Mouse (Mus musculus): ENCODE data around the gene Stim1. TPM values are rescaled to one million over a fixed set of nuclear protein-coding genes. Genes with fewer than 3 reads are reported as not detected.

Gene Stim1
- total and polyA plus RNA-seq, 3 experiments = 10.2 to 26.6 (median 23.9) TPM

GRCm38 (mm10) chr7:102266401-102267042 is 1.1 kb upstream of the Stim1 start:
- peaks cover 0 to 20% of the 10 kb centered on the region in 2 experiments; a peak in 2 of 4 replicates for H3K4me1 ChIP-seq (ENCODE audit: control insufficient read depth in 1 of 2, insufficient read depth in 2 of 2)
- H3K4me3 ChIP-seq (replicated peaks in 1 of 3; ENCODE audit: low read depth in 2 of 3, low read length in 2 of 3, poor library complexity in 1 of 3) = peak overlapping the region; percentile 37 to 78 (median 64)
- no peak for TF ChIP-seq ETS1 (conservative IDR thresholded peaks at IDR 0.05; ENCODE audit: low read depth, low read length)
- TF ChIP-seq RCOR1 (conservative IDR thresholded peaks at IDR 0.05; ENCODE audit: low read depth, low read length) = no peak
- no peak for TF ChIP-seq MAZ (IDR thresholded peaks at IDR 0.05; ENCODE audit: low read depth, low read length)
- TF ChIP-seq UBTF (IDR thresholded peaks at IDR 0.05; ENCODE audit: low read depth, low read length) = 0 out of 2 replicates have a peak, but pooled peaks have one; percentile 30
- TF ChIP-seq EP300 (IDR thresholded peaks at IDR 0.05; ENCODE audit: low read length) = no peak
- TF ChIP-seq NELFE (IDR thresholded peaks at IDR 0.05; ENCODE audit: low read depth, low read length) = 0 out of 2 replicates have a peak, but pooled peaks have one; percentile 6
- TF ChIP-seq BHLHE40 (IDR thresholded peaks at IDR 0.05; ENCODE audit: low read depth, low read length) = no peak
- TF ChIP-seq HCFC1 (IDR thresholded peaks at IDR 0.05; ENCODE audit: low read depth, low read length) = no peak
- peak; percentile 54; the same call in 1 of the 2 replicates for TF ChIP-seq ELF1 (IDR thresholded peaks at IDR 0.05; ENCODE audit: low read depth, low read length)
- peak; percentile 43; the same call in 1 of the 2 replicates for TF ChIP-seq TCF12 (IDR thresholded peaks at IDR 0.05; ENCODE audit: low read depth, low read length)
- no peak for TF ChIP-seq USF2 (conservative IDR thresholded peaks at IDR 0.05; ENCODE audit: low read depth, low read length)
- 0 out of 2 replicates have a peak, but pooled peaks have one; percentile 42 for TF ChIP-seq TBP (conservative IDR thresholded peaks at IDR 0.05; ENCODE audit: low read depth, low read length)
- TF ChIP-seq USF1 (IDR thresholded peaks at IDR 0.05; ENCODE audit: low read depth, low read length) = no peak
- TF ChIP-seq KAT2A (IDR thresholded peaks at IDR 0.05; ENCODE audit: insufficient replicate concordance, low read length) = no peak
- TF ChIP-seq SMC3 (IDR thresholded peaks at IDR 0.05; ENCODE audit: low read depth, low read length) = no peak
- TF ChIP-seq IRF4 (IDR thresholded peaks at IDR 0.05; ENCODE audit: low read depth, low read length) = no peak
- no peak for TF ChIP-seq JUND (conservative IDR thresholded peaks at IDR 0.05; ENCODE audit: low read depth, low read length)
- TF ChIP-seq POLR2A (IDR thresholded peaks at IDR 0.05; ENCODE audit: low read depth, low read length) = peak; percentile 66
- peak; percentile 45; the same call in 1 of the 2 replicates for TF ChIP-seq ZMIZ1 (IDR thresholded peaks at IDR 0.05; ENCODE audit: low read depth, low read length)
- no peak for TF ChIP-seq ZNF384 (IDR thresholded peaks at IDR 0.05; ENCODE audit: low read depth, low read length)
- no peak for TF ChIP-seq MYC (IDR thresholded peaks at IDR 0.05; ENCODE audit: low read depth, low read length)
- no peaks in the 10 kb centered on the region for H3K79me2 ChIP-seq (replicated peaks; ENCODE audit: control insufficient read depth, extremely low read depth, insufficient read depth, poor library complexity, severe bottlenecking)
- dilution Hi-C loops (cut with MboI; ENCODE audit: extremely low pct_ligation_motif_present, extremely low pct_unique_long_range_greater_than_20kb, low sequenced_read_pairs) = no loop called here
- peak overlapping the region; percentile 77 for H3K27ac ChIP-seq (ENCODE audit: insufficient read depth, low read depth)
- H3K9me3 ChIP-seq (replicated peaks; ENCODE audit: low read length) = no peaks in the 10 kb centered on the region
- in situ Hi-C loops (cut with MboI; ENCODE audit: low pct_ligation_motif_present, low pct_unique_long_range_greater_than_20kb, low sequenced_read_pairs) = loop anchor here (5.0 to 25.0 kb wide), 2 partner anchors 156 to 604 kb away; partner anchors contain the start of gene Clpb
- DNase-seq (ENCODE audit: extremely low read depth) = peak; percentile 71
- peak overlapping the region; percentile 55 for H3K9ac ChIP-seq (ENCODE audit: insufficient read depth, low read depth)
- H3K27me3 ChIP-seq (replicated peaks) = peaks cover 6% of the 10 kb centered on the region
- peaks cover 0 to 5% of the 10 kb centered on the region in 2 experiments for H3K36me3 ChIP-seq (replicated peaks in 1 of 2; ENCODE audit: control insufficient read depth in 1 of 2, insufficient read depth in 1 of 2, low read length in 1 of 2)
- H3K4me2 ChIP-seq (ENCODE audit: insufficient read depth, low read depth, poor library complexity, severe bottlenecking) = peak overlapping the region; percentile 72

Data from CH12.LX (cell line).